Mouse (Mus musculus): Measurements from ENCODE around the gene Lrmp. TPM values are rescaled to one million over a fixed set of nuclear protein-coding genes. Genes with fewer than 3 reads are reported as not detected.

The Lrmp gene
- polyA plus RNA-seq, 1 experiment from 2014 or later: 1.4 TPM

DNA sequence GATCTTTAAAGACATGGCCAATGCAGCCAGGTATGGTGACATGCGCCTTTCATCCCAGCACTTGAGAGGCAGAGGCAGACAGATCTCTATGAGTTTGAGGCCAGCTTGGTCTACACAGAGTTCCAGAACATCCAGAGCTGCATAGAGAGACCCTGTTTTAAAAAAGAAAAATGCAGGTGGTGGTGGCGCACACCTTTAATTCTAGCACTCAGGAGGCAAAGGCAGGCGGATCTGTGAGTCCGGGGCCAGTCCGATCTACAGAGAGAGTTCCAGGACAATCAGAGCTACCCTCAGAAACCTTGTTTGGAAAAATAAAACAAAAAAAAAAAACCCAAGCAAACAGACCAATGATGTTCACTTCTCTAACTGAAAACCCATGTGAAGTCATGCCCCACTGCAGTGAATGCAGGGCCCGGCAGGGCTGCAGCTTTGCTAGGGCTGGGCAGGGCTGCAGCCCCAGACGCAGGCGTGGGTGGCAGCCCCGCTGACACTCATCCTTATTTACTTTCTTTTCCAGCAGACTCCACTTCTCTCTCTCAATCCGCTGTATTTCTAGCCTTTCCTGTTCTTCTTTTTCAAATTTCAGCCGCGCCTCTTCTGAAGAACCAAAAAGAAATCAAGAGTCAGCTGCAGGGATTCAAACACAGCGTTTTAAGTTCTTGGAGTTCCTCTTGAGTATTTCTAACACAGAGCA, 87.1 kb downstream of the Lrmp start:
- H3K27ac ChIP-seq (ENCODE audit: low read depth): peak overlapping the region; percentile 21
- H3K9ac ChIP-seq: no peak overlapping the region
- H3K4me2 ChIP-seq: no peak overlapping the region
- DNase-seq (no peak), ATAC-seq (ENCODE audit: insufficient read depth) (no peak)
- H3K9me3 ChIP-seq (ENCODE audit: low read depth, low read length): no peaks in the 10 kb centered on the region
- H3K27me3 ChIP-seq (ENCODE audit: insufficient read depth, low read length): no peaks in the 10 kb centered on the region
- H3K4me3 ChIP-seq (ENCODE audit: low read depth, low read length): no peak overlapping the region
- TF ChIP-seq CTCF (IDR thresholded peaks at IDR 0.05; ENCODE audit: low read depth): no peak
- no peaks in the 10 kb centered on the region for H3K36me3 ChIP-seq (ENCODE audit: insufficient read depth)
- WGBS: 67% methylated on average over 13 of the region's 13 CpGs
- no peaks in the 10 kb centered on the region for H3K4me1 ChIP-seq (ENCODE audit: insufficient read depth)

DNA sequence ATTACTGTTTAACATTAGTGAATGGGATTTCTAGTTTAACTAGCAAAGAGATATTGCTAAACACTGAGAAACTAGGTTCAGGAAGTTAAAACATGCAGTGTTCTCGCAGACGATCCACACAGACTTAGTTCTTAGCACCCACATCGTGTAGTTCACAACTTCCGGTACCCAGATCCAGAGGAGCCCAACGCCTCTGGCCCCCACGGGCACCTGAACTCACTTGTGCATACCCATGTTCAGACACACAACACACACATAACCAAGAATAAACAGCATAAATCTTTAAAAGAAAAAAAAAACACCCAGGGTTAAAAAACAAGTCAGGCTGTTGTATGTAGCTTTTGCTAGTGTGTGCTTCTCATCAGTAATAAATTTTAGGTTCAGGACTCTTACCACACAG, 89.0 kb downstream of the Lrmp start:
- Histone ChIP-seq H3K4me3 (ENCODE audit: low read depth, low read length) (no peak overlapping the region), H3K27me3 (ENCODE audit: insufficient read depth, low read length) (no peaks in the 10 kb centered on the region), H3K9ac (no peak overlapping the region), H3K9me3 (ENCODE audit: low read depth, low read length) (no peaks in the 10 kb centered on the region), H3K27ac (ENCODE audit: low read depth) (no peak overlapping the region), H3K4me2 (no peak overlapping the region), H3K36me3 (ENCODE audit: insufficient read depth) (no peaks in the 10 kb centered on the region), H3K4me1 (ENCODE audit: insufficient read depth) (no peaks in the 10 kb centered on the region)
- ATAC-seq (ENCODE audit: insufficient read depth) (no peak), DNase-seq (no peak)
- whole genome bisulfite sequencing: 83% methylated on average over 6 of the region's 6 CpGs
- TF ChIP-seq CTCF (IDR thresholded peaks at IDR 0.05; ENCODE audit: low read depth): no peak

DNA sequence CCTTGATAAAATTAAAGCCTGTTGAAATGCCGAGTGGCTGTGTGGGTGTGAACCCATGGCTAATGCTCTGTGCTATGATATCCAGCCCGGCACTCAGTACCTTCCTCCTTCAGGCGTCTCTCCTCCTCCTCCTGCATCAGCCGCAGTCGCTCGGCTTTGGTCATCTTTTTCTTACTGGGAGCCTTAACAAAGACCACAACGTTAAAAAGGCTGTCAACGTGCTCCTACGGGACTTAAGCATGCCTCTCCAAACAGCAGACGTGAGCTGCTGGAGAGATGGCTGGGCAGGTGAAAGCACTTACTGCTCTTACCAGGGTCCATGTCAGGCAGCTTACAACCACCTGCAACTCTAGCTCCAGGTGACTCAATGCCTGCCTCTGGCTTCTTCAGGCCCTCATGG, 89.7 kb downstream of the Lrmp start:
- Histone ChIP-seq H3K4me1 (ENCODE audit: insufficient read depth) (0 out of 2 replicates have a peak, but pooled peaks cover under 1% of the 10 kb centered on the region), H3K9ac (no peak overlapping the region), H3K4me2 (no peak overlapping the region), H3K9me3 (ENCODE audit: low read depth, low read length) (no peaks in the 10 kb centered on the region), H3K4me3 (ENCODE audit: low read depth, low read length) (no peak overlapping the region), H3K27ac (ENCODE audit: low read depth) (peak overlapping the region; percentile 20; the same call in 1 of the 2 replicates), H3K36me3 (ENCODE audit: insufficient read depth) (no peaks in the 10 kb centered on the region), H3K27me3 (ENCODE audit: insufficient read depth, low read length) (no peaks in the 10 kb centered on the region)
- 59% methylated on average over 10 of the region's 10 CpGs for WGBS
- TF ChIP-seq CTCF (IDR thresholded peaks at IDR 0.05; ENCODE audit: low read depth): no peak
- ATAC-seq (ENCODE audit: insufficient read depth): no peak
- DNase-seq: no peak

DNA sequence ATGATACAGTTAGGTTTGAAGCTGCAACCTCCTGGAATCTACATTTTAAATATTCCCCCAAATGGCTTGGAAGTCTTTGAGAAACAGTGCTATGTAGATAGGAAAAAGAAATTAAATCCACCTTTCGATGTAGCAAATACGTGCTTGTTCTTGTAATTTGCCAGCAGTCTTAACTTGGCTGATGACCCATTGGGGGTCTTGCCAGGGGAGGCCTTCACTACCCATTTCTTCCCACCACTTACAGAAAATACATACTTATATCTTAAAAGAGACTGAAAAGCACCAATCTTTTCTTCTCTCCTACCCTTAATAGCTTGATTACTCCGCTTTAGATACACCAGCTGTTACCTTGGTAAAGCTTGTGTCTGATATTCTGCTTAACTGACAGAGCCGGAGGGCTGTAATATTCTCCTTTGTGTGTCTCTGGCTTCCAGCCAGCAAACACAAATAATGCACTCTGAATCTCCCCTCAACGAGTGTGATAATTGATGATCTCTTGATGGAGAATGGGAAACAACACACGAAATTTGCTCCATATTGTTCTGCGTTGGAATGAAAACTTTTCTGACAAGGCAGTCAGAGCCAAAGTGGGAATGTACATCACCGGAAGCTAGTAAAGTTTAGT, 94.7 kb downstream of the Lrmp start:
- ATAC-seq (ENCODE audit: insufficient read depth) (no peak), DNase-seq (no peak)
- WGBS: 29% methylated on average over 8 of the region's 8 CpGs
- no peaks in the 10 kb centered on the region for H3K9me3 ChIP-seq (ENCODE audit: low read depth, low read length)
- peak overlapping the region; percentile 33 for H3K4me3 ChIP-seq (ENCODE audit: low read depth, low read length)
- H3K4me1 ChIP-seq (ENCODE audit: insufficient read depth): peaks cover 10% of the 10 kb centered on the region
- TF ChIP-seq CTCF (IDR thresholded peaks at IDR 0.05; ENCODE audit: low read depth): no peak
- H3K27ac ChIP-seq (ENCODE audit: low read depth): 0 out of 2 replicates have a peak overlapping the region, but pooled peaks have one; percentile 25
- peak overlapping the region; percentile 68 for H3K4me2 ChIP-seq
- no peaks in the 10 kb centered on the region; the same call in 1 of the 2 replicates for H3K36me3 ChIP-seq (ENCODE audit: insufficient read depth)
- H3K9ac ChIP-seq: no peak overlapping the region
- H3K27me3 ChIP-seq (ENCODE audit: insufficient read depth, low read length): no peaks in the 10 kb centered on the region

DNA sequence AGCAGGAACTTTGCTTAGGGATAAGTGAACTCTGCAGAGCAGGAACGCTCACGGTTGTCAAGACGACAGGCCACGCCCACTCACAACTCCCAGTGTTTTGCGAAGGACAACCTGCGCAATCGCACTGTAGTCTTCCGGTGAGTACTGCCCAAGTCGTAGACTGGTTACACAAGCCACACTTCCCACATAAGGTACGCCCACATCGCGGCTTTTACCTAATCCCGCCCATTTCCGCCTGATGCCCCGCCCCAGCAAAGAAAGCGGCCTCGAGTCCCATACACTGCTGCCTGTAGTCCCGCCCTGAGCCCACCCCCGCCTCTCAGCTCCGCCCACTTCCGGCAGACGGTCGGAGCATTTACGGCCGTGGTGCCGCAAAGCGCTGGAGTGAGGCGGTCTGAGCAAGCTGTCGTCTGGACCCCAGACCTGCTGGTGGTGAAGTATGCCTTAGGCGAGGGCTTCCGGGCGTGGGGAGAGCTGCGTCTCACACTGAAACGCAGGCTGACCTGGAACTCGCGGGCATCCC, 95.4 kb downstream of the Lrmp start, which contains the start of the genes Casc1 and Etfrf1:
Casc1 (minus strand) TSS at position 190 of the 523 bp plus-strand sequence.
Etfrf1 (plus strand) TSS at position 319 of the 523 bp plus-strand sequence.
- DNase-seq (peak; percentile 100), ATAC-seq (ENCODE audit: insufficient read depth) (peak; percentile 100)
- no peaks in the 10 kb centered on the region for H3K27me3 ChIP-seq (ENCODE audit: insufficient read depth, low read length)
- H3K4me3 ChIP-seq (ENCODE audit: low read depth, low read length): peak within 1 kb of the TSS; percentile 72
- no peaks in the 10 kb centered on the region for H3K9me3 ChIP-seq (ENCODE audit: low read depth, low read length)
- peaks cover 10% of the 10 kb centered on the region for H3K4me1 ChIP-seq (ENCODE audit: insufficient read depth)
- peak within 1 kb of the TSS; percentile 88 for H3K9ac ChIP-seq
- no peak for TF ChIP-seq CTCF (IDR thresholded peaks at IDR 0.05; ENCODE audit: low read depth)
- under 1% methylated on average over 36 of the region's 36 CpGs for WGBS
- peaks cover 5% of the 10 kb centered on the region; the same call in 1 of the 2 replicates for H3K36me3 ChIP-seq (ENCODE audit: insufficient read depth)
- H3K27ac ChIP-seq (ENCODE audit: low read depth): peak within 1 kb of the TSS; percentile 98
- peak within 1 kb of the TSS; percentile 68 for H3K4me2 ChIP-seq

DNA sequence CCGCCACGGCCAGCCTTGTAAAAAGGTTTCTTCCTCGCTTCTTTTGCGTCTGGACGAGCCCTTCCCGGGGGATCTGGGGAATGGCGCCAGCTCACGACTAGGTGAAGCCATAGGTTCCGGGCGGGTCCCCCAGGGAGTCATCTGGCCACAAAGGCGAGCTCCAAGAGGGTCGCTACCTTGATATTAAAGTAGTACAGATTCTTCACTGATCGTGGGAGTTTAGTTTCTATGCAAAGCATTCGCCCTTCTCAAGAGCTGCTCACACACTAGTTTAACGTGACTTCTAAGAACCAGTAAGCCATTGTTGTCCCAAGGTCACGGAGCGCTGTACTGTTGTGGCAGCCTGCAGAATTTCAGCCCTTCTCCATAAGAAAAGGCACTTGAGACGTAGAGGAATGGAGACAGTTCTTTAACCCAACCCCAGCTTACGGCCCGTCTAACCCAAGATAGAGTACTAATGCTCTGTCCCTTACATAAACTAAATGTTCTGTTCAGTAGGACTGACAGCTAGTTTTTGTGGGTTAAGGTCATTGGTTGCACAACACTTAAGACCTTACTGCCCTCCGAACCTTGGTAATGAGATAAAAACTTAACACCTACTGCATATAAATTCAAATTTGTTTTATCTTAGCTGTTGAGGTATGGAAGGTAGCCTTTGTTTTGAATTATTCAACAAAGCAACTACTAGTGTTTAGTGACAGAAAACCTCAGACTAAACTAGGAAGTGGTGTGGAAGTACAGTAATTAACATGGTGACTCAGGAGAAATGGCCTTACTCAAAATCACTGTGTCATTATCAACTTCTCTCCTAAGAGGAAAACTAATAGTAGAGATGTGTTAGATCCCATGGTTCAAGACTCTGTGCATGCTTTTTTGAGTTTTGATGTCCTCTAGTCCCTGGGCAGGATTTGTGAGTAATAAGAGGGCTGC, 96.2 kb downstream of the Lrmp start:
- Histone ChIP-seq H3K4me2 (peak overlapping the region; percentile 67), H3K4me3 (ENCODE audit: low read depth, low read length) (peak overlapping the region; percentile 72), H3K36me3 (ENCODE audit: insufficient read depth) (peaks cover 11% of the 10 kb centered on the region; the same call in 1 of the 2 replicates), H3K9ac (peak overlapping the region; percentile 88), H3K27ac (ENCODE audit: low read depth) (peak overlapping the region; percentile 98), H3K4me1 (ENCODE audit: insufficient read depth) (peaks cover 10% of the 10 kb centered on the region), H3K9me3 (ENCODE audit: low read depth, low read length) (no peaks in the 10 kb centered on the region), H3K27me3 (ENCODE audit: insufficient read depth, low read length) (no peaks in the 10 kb centered on the region)
- TF ChIP-seq CTCF (IDR thresholded peaks at IDR 0.05; ENCODE audit: low read depth): 0 out of 2 replicates have a peak, but pooled peaks have one; percentile 14
- 2% methylated on average over 21 of the region's 21 CpGs for WGBS
- DNase-seq: peak; percentile 72
- ATAC-seq (ENCODE audit: insufficient read depth): peak; percentile 49
